Mouse (Mus musculus): ENCODE measurements around the gene Cdon.

Gene Cdon

DNA sequence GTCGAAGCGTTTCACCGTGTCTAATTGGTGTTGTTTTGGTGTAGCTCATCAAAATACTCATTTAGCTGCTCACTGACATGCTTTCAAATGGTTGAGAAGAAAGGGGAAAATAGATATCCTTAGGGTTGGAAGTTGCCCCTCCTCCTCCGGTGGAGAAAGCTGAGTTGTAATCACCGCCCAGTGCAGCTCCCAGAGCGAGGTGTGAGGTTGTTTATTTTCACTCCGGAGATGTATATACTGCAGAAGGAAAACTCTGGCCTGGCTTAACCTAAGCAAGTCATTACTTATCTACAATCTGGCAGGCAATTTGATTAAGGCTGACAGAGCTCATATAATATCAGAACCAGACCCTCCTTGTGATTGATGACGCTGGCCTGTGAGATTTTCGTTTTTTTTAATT is 14.6 kb downstream of the Cdon start:
- DNase-seq (ENCODE audit: low read depth, low spot score) = no peak

- no peak for DNase-seq (ENCODE audit: low read depth, low spot score)
Measured at GRCm38 (mm10) chr9:35438286-35439061, 17.5 kb downstream of the Cdon start.

- DNase-seq (ENCODE audit: low read depth, low spot score) = no peak
Measured at GRCm38 (mm10) chr9:35439062-35439442, 18.1 kb downstream of the Cdon start.

DNA sequence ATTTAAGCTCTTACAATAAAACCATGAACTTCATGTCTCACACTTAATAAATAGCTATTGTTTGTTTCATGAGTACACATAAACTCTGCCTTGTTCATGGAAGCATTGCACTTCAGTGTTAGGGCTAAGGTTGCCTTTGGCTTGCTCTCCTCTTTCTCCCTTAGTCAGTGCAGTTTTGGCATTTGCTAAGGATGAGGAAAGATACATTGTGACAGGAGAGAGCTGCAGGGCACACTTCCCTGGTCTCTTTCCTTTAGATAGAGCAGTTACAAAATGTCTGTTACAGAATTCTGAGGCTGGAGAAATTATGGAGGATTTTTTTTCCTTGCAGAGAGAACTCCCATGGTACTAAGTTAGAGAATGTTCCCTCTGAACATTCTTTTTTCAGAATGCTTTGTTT is 18.8 kb downstream of the Cdon start:
- DNase-seq (ENCODE audit: low read depth, low spot score) = no peak

- no peak for DNase-seq (ENCODE audit: low read depth, low spot score)
Measured at GRCm38 (mm10) chr9:35442476-35442875, 21.5 kb downstream of the Cdon start.

DNA sequence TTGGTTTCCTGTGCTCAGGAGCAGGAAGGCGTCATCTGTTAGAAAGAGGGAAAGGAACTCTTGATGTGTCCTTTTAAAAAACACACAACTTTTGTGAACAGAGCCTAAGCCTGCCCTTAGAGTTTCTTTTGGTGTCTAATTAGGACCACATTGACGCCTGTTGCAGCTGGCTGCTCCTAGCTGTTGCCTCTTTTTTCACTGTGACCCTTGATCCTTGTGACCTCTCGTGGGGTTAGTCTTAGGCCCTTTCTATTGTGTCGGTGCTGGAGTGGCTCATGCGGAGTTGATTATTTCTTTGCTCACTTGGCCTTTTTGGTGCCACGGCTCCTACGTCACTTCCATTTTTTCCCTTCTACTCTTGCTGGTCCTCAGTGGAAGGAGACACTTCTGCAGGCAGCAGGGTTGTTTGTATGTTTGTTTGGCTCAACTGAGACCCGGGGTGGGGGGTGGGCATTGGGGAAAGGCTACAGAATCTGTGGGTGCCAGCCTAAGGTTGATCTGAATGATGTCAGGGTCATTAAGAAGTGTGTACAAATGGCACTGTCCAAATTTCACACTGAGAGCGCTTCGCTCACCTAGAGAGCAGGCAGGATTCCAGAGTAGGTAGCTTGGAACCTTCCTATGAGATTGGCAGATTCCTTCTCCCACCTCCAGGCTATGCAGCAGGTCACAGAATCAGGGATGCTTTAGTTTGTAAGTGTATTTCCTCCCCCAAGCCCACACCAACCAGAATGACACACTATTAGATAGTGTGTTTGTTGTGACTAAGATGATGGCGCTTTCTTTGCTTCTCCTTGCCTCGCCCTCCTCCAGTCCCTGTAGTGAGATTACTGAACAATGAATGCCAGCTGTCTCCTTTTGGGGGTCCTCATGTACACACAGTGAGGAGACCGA is 22.9 kb downstream of the Cdon start:
- DNase-seq (ENCODE audit: low read depth, low spot score) = no peak

DNA sequence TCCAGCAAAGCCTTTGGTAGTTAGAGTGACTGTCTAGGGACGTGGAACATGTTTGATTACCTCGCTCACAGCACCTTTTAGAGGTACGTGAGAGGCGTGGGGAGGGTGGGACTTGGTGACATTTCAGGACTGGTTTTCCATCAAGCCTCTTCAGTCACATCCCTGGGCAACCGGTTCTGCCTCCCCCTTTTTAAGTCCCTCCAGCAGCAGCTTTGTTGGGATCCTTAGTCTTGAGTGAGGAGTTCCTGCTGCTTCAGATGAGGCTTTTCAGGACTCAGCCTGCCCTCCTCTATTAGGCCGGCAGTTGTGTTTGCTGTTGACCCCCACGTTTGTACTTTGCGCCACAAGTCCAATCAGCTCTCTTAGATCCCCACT is 23.6 kb downstream of the Cdon start:
- no peak for DNase-seq (ENCODE audit: low read depth, low spot score)

GRCm38 (mm10) chr9:35446916-35447315 is 26.0 kb downstream of the Cdon start:
- no peak for DNase-seq (ENCODE audit: low read depth, low spot score)

DNA sequence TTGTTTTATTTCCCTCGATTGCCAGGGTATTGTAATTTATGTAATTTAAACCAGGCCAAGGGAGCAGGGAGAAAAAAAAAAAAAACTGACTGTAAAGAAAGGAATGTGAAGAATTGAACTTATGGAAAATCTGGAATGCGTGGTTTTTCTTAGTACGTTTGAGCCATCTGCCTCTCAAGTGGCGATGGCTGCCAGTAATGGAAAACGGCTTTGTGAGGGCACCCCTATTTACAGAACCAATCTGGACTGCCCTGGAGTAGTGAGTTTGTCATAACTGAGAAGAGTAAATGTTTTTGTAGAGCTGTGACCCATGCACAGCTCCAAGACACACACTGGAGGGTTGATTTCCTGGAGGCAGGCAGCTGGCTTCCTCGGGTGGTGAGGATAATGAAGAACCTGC is 32.4 kb downstream of the Cdon start:
- no peak for DNase-seq (ENCODE audit: low read depth, low spot score)

GRCm38 (mm10) chr9:35459594-35459993 is 38.7 kb downstream of the Cdon start:
- DNase-seq (ENCODE audit: low read depth, low spot score) = no peak

- DNase-seq (ENCODE audit: low read depth, low spot score) = no peak
Measured at GRCm38 (mm10) chr9:35467264-35467817, 46.4 kb downstream of the Cdon start.

GRCm38 (mm10) chr9:35468913-35469312 is 48.0 kb downstream of the Cdon start:
- DNase-seq (ENCODE audit: low read depth, low spot score) = no peak

DNA sequence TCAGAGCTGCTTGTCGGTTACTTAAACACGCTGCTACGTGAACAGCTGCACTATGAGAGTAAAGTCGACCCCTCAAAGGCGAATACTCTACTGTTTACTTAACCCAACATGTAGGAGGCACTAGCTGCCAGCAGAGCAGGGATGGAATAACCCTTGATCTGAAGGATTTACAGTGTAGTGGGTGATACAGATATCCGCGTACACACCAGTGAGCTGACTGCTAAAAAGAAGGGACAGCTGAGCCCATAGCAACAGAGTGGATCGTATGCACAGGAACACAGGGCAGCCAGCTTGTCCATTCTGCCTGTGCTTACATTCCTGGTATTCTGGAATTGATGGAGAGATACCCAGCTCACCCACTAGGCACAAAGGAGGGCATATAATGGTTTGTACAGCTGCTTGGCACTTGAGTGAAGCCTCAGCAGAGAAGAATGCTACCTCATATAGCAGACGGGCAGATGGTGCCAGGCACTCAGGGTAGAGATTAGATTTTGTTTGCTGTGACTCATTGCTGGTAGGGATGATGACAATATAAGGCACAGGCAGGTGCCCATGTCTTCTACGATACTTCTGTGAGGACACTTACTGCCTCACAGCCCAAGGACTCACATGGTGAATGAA is 53.3 kb downstream of the Cdon start:
- DNase-seq (ENCODE audit: low read depth, low spot score) = no peak

DNA sequence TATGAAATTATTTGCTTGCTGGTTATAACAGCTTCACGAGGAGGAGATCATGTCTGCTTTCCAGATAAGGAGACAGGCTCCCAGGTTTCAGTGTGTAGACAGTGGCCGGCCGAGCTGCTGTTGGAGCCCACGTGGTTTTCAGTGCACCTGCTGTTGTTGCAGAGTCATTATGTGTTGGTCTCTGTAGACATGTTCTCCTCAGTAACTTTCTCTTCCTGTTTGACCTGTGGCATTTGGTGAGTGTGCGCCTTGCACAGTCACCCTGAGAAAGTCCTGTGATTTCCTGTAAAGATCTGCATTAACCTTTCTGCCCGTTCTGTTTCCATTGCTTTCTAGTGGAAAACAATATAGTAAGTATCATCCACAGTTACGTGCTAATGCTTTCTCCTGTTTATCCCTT is 54.5 kb downstream of the Cdon start:
- DNase-seq (ENCODE audit: low read depth, low spot score) = no peak

GRCm38 (mm10) chr9:35479456-35479855 is 58.5 kb downstream of the Cdon start:
- no peak for DNase-seq (ENCODE audit: low read depth, low spot score)

DNA sequence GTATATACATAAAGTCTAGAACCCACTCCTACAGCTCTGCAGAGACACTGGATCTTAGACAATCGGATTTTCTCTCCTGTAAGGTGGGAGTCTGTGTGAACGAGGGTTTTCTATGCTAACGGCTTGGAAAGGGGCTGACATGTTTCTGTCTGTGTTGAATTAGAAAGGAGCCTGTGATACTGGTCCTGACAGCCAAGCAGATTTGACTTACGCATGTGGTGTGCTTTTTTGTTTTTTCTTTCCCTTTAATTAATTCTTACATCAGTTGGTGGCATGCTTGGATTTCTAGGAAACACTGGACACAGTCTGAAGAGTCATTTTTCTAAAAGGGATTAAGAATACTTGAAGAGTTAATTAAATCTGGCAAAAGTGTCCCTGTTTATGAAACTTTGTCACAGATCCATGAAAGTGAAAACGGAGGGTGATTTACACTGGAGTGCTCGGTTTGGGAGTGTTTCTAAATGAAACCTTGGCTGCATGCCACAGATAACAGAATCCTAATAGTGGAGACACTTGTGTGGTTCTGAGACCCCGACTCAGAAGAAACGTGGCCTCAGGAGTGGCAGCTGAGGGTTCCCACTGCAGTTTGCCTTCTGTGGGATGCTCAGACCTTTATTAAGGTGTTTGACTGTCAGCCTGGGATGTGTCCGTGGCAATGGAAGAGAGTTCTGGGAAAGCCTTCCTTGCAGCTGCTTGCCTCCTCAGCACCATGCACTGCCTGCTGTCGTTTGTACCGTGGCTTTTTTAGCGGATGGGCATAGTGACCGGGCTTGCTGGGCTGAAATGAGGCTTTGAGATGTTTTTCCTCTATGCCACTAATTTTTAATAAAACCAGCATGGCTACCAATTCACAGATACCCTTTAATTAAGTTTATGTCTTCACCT is 61.3 kb downstream of the Cdon start:
- DNase-seq (ENCODE audit: low read depth, low spot score) = no peak

GRCm38 (mm10) chr9:35483949-35484348 is 63.0 kb downstream of the Cdon start:
- DNase-seq (ENCODE audit: low read depth, low spot score) = no peak

GRCm38 (mm10) chr9:35486616-35487015 is 65.7 kb downstream of the Cdon start:
- DNase-seq (ENCODE audit: low read depth, low spot score) = no peak

DNA sequence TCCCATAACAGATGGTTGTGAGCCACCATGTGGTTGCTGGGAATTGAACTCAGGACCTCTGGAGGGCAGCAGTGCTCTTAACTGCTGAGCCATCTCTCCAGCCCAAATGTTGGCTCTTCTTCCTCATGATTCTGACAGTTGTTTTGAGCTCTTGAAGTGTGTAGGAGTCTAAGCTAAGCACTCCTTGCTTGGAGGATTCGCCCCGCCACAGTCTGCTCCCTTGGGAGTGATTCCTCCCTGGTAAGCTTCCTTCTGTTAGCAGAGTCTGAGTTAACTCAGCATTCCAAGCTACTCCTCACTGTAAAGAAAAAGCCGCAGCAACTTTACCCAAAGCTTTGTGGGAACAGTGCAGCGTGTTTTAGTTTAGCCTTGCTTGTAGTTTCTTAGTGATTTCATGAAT is 67.6 kb downstream of the Cdon start:
- no peak for DNase-seq (ENCODE audit: low read depth, low spot score)

- no peak for DNase-seq (ENCODE audit: low read depth, low spot score)
Measured at GRCm38 (mm10) chr9:35491109-35491866, 70.4 kb downstream of the Cdon start.
